In the genomic region with DNA sequence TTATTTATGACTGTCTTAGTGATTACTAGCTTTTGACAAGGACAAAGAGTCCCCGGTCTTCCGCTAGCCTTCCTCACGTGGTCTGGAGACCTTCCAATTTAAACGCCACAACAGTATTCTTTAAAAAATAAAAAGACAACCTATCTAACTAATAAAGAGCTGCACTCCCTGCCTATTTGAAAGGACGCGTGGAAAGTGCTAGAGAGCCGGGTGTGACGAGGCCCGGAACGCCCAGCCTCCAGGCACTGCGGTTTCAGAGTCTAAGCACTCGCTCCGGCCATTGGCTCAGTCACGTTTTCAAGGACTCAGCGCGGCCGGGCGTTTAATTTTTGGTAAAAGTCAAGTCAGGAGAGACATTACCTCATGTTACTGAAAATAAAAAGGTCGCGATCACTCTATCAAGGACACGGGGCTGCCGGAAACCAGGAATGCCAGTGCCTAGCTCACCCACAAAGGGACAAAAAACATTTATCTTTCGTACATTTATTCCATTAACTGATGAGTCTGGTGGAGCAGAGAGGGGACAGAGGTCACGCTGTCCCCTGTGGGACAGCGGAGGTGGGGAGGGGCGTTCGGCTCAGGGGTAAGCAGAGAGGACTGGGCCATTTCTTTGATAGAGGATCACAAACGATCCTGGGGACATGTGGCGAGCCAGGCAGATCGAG, we compare ENCODE assay signal across 8 mouse cellular contexts. TPM values are rescaled to one million over a fixed set of nuclear protein-coding genes. Genes with fewer than 3 reads are reported as not detected.
DNase-seq lines count a peak whose midpoint lies in the region; ATAC-seq lines count a peak whose summit lies in the region.

No protein-coding gene starts in this region.

- no peaks in the 10 kb centered on the region for H3K9me3 ChIP-seq in embryonic facial prominence, embryonic 13.5 days
- H3K9me3 ChIP-seq in liver, embryonic 11.5 days (ENCODE audit: control insufficient read depth, low read length) = no peaks in the 10 kb centered on the region

- peak; percentile 83 for DNase-seq in 3134 (ENCODE audit: extremely low read depth, insufficient read length, low spot score)
- DNase-seq in adrenal gland, postnatal 25 days = peak; percentile 84
- DNase-seq in heart, adult 8-10 months (ENCODE audit: low spot score) = peak; percentile 88
- peak; percentile 82 to 85 for DNase-seq in kidney, adult 8-10 months
- peak; percentile 80 for DNase-seq in liver, embryonic 11.5 days (ENCODE audit: low spot score)
- peak; percentile 72 to 74 for DNase-seq in spleen, postnatal 36 days (ENCODE audit: low spot score in 2 of 2)

- peaks cover 23% of the 10 kb centered on the region for H3K36me3 ChIP-seq in embryonic facial prominence, embryonic 13.5 days
- H3K36me3 ChIP-seq in liver, embryonic 11.5 days (ENCODE audit: control insufficient read depth, insufficient read depth, low read length) = peaks cover 8% of the 10 kb centered on the region; the same call in 1 of the 2 replicates

- H3K4me2 ChIP-seq in embryonic facial prominence, embryonic 13.5 days = peak overlapping the region; percentile 72
- peak overlapping the region; percentile 90 for H3K4me2 ChIP-seq in liver, embryonic 11.5 days

- H3K4me1 ChIP-seq in embryonic facial prominence, embryonic 13.5 days = peaks cover 22% of the 10 kb centered on the region
- H3K4me1 ChIP-seq in liver, embryonic 11.5 days (replicated peaks; ENCODE audit: control insufficient read depth, insufficient read depth, low read length) = peaks cover 17% of the 10 kb centered on the region

- H3K9ac ChIP-seq in embryonic facial prominence, embryonic 13.5 days = peak overlapping the region; percentile 86
- H3K9ac ChIP-seq in liver, embryonic 11.5 days (ENCODE audit: low read depth, low read length) = peak overlapping the region; percentile 100

- peak overlapping the region; percentile 98 for H3K27ac ChIP-seq in embryonic facial prominence, embryonic 13.5 days
- peak overlapping the region; percentile 96 for H3K27ac ChIP-seq in liver, embryonic 11.5 days (ENCODE audit: low read depth, low read length)

- peak overlapping the region; percentile 93 for H3K4me3 ChIP-seq in embryonic facial prominence, embryonic 13.5 days
- H3K4me3 ChIP-seq in liver, embryonic 11.5 days (ENCODE audit: low read depth, low read length) = peak overlapping the region; percentile 99

- WGBS in embryonic facial prominence, embryonic 13.5 days = 2% methylated on average over 30 of the region's 30 CpGs
- WGBS in liver, embryonic 11.5 days = 2% methylated on average over 30 of the region's 30 CpGs

- 0 out of 2 replicates have a peak, but pooled peaks have one; percentile 9 for ATAC-seq in embryonic facial prominence, embryonic 13.5 days (ENCODE audit: insufficient number of reproducible peaks, insufficient read depth, low FRiP score, low TSS enrichment, low read depth)
- ATAC-seq in liver, embryonic 11.5 days (replicated peaks; ENCODE audit: low FRiP score) = peak; percentile 10
- peak; percentile 53; the same call in 1 of the 2 replicates for ATAC-seq in monocyte, adult 5-6 weeks (replicated peaks; ENCODE audit: insufficient number of reproducible peaks, low FRiP score, low TSS enrichment, poor library complexity, severe bottlenecking)

- H3K27me3 ChIP-seq in embryonic facial prominence, embryonic 13.5 days = no peaks in the 10 kb centered on the region
- H3K27me3 ChIP-seq in liver, embryonic 11.5 days (replicated peaks; ENCODE audit: control insufficient read depth, insufficient read depth, low read length) = no peaks in the 10 kb centered on the region

RNA-seq across cellular contexts. Expression of gene Hspa8, which starts 0.8 kb away (rescaled TPM):
- 1,395 and 2,721 TPM in 2 replicates for total RNA-seq in adrenal gland, postnatal 25 days (2021)
- polyA plus RNA-seq in embryonic facial prominence, embryonic 13.5 days (2015; fragmentation: Nextera tagmentation; extraction: Ambion mirVana) = 2,195 and 2,229 TPM in 2 replicates
- 1,000 to 10,000 TPM; 1,176 to 1,889 (median 1,438) TPM for total RNA-seq in heart, adult 8-10 months (2022)
- 3,603 and 3,888 TPM in 2 replicates for polyA plus RNA-seq in liver, embryonic 11.5 days (2014; fragmentation: Nextera tagmentation; extraction: Ambion mirVana)
- total RNA-seq in monocyte, adult 5-6 weeks (2017) = 2,780 to 3,802 TPM (median 3,103 TPM) in 3 replicates

Comparison
In these comparisons a context has a peak if more than half of its experiments do, and no peak if none do; other contexts are left out.
1. Peak in every context shown above with its lines: DNase-seq, ATAC-seq, H3K4me3 ChIP-seq and H3K27ac ChIP-seq.